Comparison of ENCODE assay signal across 21 mouse cellular contexts in genomic region chr11:88112677-88113333, GRCm38 (mm10). TPM values are rescaled to one million over a fixed set of nuclear protein-coding genes. Genes with fewer than 3 reads are reported as not detected.
A peak's percentile ranks its signal among the peaks of the same experiment; 100 is the strongest.
DNase-seq lines count a peak whose midpoint lies in the region; ATAC-seq lines count a peak whose summit lies in the region.
"Had no signal": no experiment of that assay in that cellular context is flagged by ENCODE, and none has a peak within 500 bp of the region (broad histone marks: within the 10 kb centered on the region; RNA-seq: fewer than 3 reads in every experiment).

No protein-coding gene starts in this region.

- WGBS in heart, embryonic 15.5 days = 86% methylated on average over 7 of the region's 7 CpGs
- 85% methylated on average over 7 of the region's 7 CpGs for WGBS in midbrain, embryonic 10.5 days
- WGBS in midbrain, embryonic 15.5 days = 76% methylated on average over 7 of the region's 7 CpGs
- 76% methylated on average over 7 of the region's 7 CpGs for WGBS in embryonic facial prominence, embryonic 10.5 days

- DNase-seq in heart, adult 11 months = peak; percentile 93
- no peak for DNase-seq in heart, adult 9 months (ENCODE audit: low spot score in 2 of 2)
- DNase-seq in heart, postnatal 4 days = no peak
- no peak for DNase-seq in midbrain, embryonic 10.5 days (ENCODE audit: low spot score)
- no peak for DNase-seq in embryonic facial prominence, embryonic 10.5 days (ENCODE audit: low spot score)
- DNase-seq in cerebellum, adult 8-10 months = no peak
- DNase-seq: cerebellum, adult 11 months; cerebellum, adult 9-11 months; embryo, embryonic 11 days; liver, embryonic 13.5 days had no signal

- no peak overlapping the region for H3K4me2 ChIP-seq in heart, embryonic 15.5 days
- H3K4me2 ChIP-seq in midbrain, embryonic 15.5 days = no peak overlapping the region
- H3K4me2 ChIP-seq: embryonic facial prominence, embryonic 13.5 days; forebrain, embryonic 15.5 days; kidney, embryonic 15.5 days; limb, embryonic 15.5 days; liver, embryonic 13.5 days had no signal

- H3K27ac ChIP-seq in heart, embryonic 15.5 days = peak overlapping the region; percentile 73
- peak overlapping the region; percentile 57; the same call in 1 of the 2 replicates for H3K27ac ChIP-seq in midbrain, embryonic 10.5 days (replicated peaks)
- H3K27ac ChIP-seq in midbrain, embryonic 15.5 days = no peak overlapping the region
- H3K27ac ChIP-seq in embryonic facial prominence, embryonic 10.5 days (replicated peaks) = peak overlapping the region; percentile 46; the same call in 1 of the 2 replicates
- H3K27ac ChIP-seq: forebrain, embryonic 15.5 days; limb, embryonic 15.5 days; liver, embryonic 13.5 days had no signal

- no peak overlapping the region for H3K9ac ChIP-seq in heart, embryonic 15.5 days
- H3K9ac ChIP-seq in midbrain, embryonic 15.5 days = no peak overlapping the region
- H3K9ac ChIP-seq: embryonic facial prominence, embryonic 13.5 days; forebrain, embryonic 15.5 days; kidney, embryonic 15.5 days; limb, embryonic 15.5 days; liver, embryonic 13.5 days had no signal

- H3K9me3 ChIP-seq in heart, embryonic 15.5 days (replicated peaks) = no peaks in the 10 kb centered on the region
- no peaks in the 10 kb centered on the region for H3K9me3 ChIP-seq in midbrain, embryonic 10.5 days (replicated peaks)
- no peaks in the 10 kb centered on the region for H3K9me3 ChIP-seq in midbrain, embryonic 15.5 days
- no peaks in the 10 kb centered on the region for H3K9me3 ChIP-seq in embryonic facial prominence, embryonic 10.5 days
- H3K9me3 ChIP-seq: embryonic facial prominence, embryonic 13.5 days; forebrain, embryonic 10.5 days; forebrain, embryonic 15.5 days; kidney, embryonic 15.5 days; limb, embryonic 15.5 days; liver, embryonic 13.5 days; megakaryocyte, embryonic 14.5 days had no signal

- H3K27me3 ChIP-seq in heart, embryonic 15.5 days = no peaks in the 10 kb centered on the region
- H3K27me3 ChIP-seq in midbrain, embryonic 10.5 days (ENCODE audit: low read depth, poor library complexity, severe bottlenecking) = no peaks in the 10 kb centered on the region
- H3K27me3 ChIP-seq in midbrain, embryonic 15.5 days (replicated peaks) = no peaks in the 10 kb centered on the region
- no peaks in the 10 kb centered on the region for H3K27me3 ChIP-seq in embryonic facial prominence, embryonic 10.5 days (replicated peaks; ENCODE audit: low read depth, poor library complexity, severe bottlenecking)
- H3K27me3 ChIP-seq: embryonic facial prominence, embryonic 13.5 days; forebrain, embryonic 15.5 days; kidney, embryonic 15.5 days; limb, embryonic 15.5 days; liver, embryonic 13.5 days; megakaryocyte, embryonic 14.5 days had no signal

- peaks cover 72% of the 10 kb centered on the region for H3K4me1 ChIP-seq in heart, embryonic 15.5 days (replicated peaks)
- peaks cover 88% of the 10 kb centered on the region for H3K4me1 ChIP-seq in midbrain, embryonic 10.5 days
- peaks cover 43% of the 10 kb centered on the region for H3K4me1 ChIP-seq in midbrain, embryonic 15.5 days
- peaks cover 92% of the 10 kb centered on the region for H3K4me1 ChIP-seq in embryonic facial prominence, embryonic 10.5 days

- H3K36me3 ChIP-seq in heart, embryonic 15.5 days = no peaks in the 10 kb centered on the region
- peaks cover 5% of the 10 kb centered on the region for H3K36me3 ChIP-seq in midbrain, embryonic 10.5 days
- H3K36me3 ChIP-seq in midbrain, embryonic 15.5 days (replicated peaks) = no peaks in the 10 kb centered on the region
- H3K36me3 ChIP-seq in embryonic facial prominence, embryonic 10.5 days (replicated peaks) = no peaks in the 10 kb centered on the region
- H3K36me3 ChIP-seq: embryonic facial prominence, embryonic 13.5 days; forebrain, embryonic 15.5 days; kidney, embryonic 15.5 days; limb, embryonic 15.5 days; liver, embryonic 13.5 days had no signal

- no peak overlapping the region for H3K4me3 ChIP-seq in heart, embryonic 15.5 days
- H3K4me3 ChIP-seq in midbrain, embryonic 10.5 days = no peak overlapping the region
- H3K4me3 ChIP-seq in midbrain, embryonic 15.5 days = no peak overlapping the region
- no peak overlapping the region for H3K4me3 ChIP-seq in embryonic facial prominence, embryonic 10.5 days
- H3K4me3 ChIP-seq: embryonic facial prominence, embryonic 13.5 days; forebrain, embryonic 10.5 days; forebrain, embryonic 15.5 days; kidney, embryonic 15.5 days; limb, embryonic 15.5 days; liver, embryonic 13.5 days had no signal

- ATAC-seq in heart, embryonic 15.5 days (replicated peaks; ENCODE audit: insufficient number of reproducible peaks, insufficient read depth, low FRiP score, low read depth) = no peak
- ATAC-seq in midbrain, embryonic 15.5 days (replicated peaks) = no peak
- ATAC-seq: CD4-positive, CD25-positive, alpha-beta regulatory T cell, adult 4 months; forebrain, embryonic 15.5 days; hindbrain, embryonic 16.5 days; midbrain, embryonic 16.5 days had no signal

RNA-seq across cellular contexts. Expression of gene Cuedc1, which starts 14.9 kb away (rescaled TPM):
- 18.4 and 20.3 TPM in 2 replicates for polyA plus RNA-seq in heart, embryonic 15.5 days (2015; fragmentation: Nextera tagmentation; extraction: Ambion mirVana)
- total RNA-seq in heart, postnatal 4 days (2021) = 10 to 100 TPM; 39.5 to 40.0 TPM
- polyA plus RNA-seq in midbrain, embryonic 10.5 days (2016; fragmentation: Nextera tagmentation; extraction: Ambion mirVana) = 26.4 and 27.2 TPM in 2 replicates
- polyA plus RNA-seq in midbrain, embryonic 15.5 days (2015; fragmentation: Nextera tagmentation; extraction: Ambion mirVana) = 50.2 and 54.6 TPM in 2 replicates
- 20.8 and 21.9 TPM in 2 replicates for polyA plus RNA-seq in embryonic facial prominence, embryonic 10.5 days (2016; fragmentation: Nextera tagmentation; extraction: Ambion mirVana)

RNA-seq across cellular contexts. Expression of gene Vezf1, which starts 44.7 kb away (rescaled TPM):
- polyA plus RNA-seq in heart, embryonic 15.5 days (2015; fragmentation: Nextera tagmentation; extraction: Ambion mirVana) = 22.2 and 24.9 TPM in 2 replicates
- 10 to 100 TPM; 36.7 to 41.3 TPM for total RNA-seq in heart, postnatal 4 days (2021)
- polyA plus RNA-seq in midbrain, embryonic 10.5 days (2016; fragmentation: Nextera tagmentation; extraction: Ambion mirVana) = 70.5 and 73.9 TPM in 2 replicates
- 50.6 and 52.2 TPM in 2 replicates for polyA plus RNA-seq in midbrain, embryonic 15.5 days (2015; fragmentation: Nextera tagmentation; extraction: Ambion mirVana)
- polyA plus RNA-seq in embryonic facial prominence, embryonic 10.5 days (2016; fragmentation: Nextera tagmentation; extraction: Ambion mirVana) = 59.4 and 60.0 TPM in 2 replicates
